Mouse (Mus musculus): ENCODE measurements around the gene Phf8. TPM values are rescaled to one million over a fixed set of nuclear protein-coding genes. Genes with fewer than 3 reads are reported as not detected.
"Not testable (repeated sequence)": the region's sequence is repeated elsewhere in the genome, so short reads cannot be mapped to it uniquely, and the experiment has no call there.

The Phf8 gene
- 26.1 and 27.4 TPM in 2 replicates for polyA plus RNA-seq (2016; fragmentation: Nextera tagmentation; extraction: Ambion mirVana)

- H3K9me3 ChIP-seq: no peaks in the 10 kb centered on the region; the same call in 1 of the 2 replicates
- H3K36me3 ChIP-seq (replicated peaks): peaks cover 7% of the 10 kb centered on the region; the same call in 1 of the 2 replicates
- peak within 1 kb of the TSS; percentile 94 for H3K27ac ChIP-seq
- 17% methylated on average over 68 of the region's 68 CpGs for WGBS
- H3K4me3 ChIP-seq: peak within 1 kb of the TSS; percentile 64
- H3K4me1 ChIP-seq: peaks cover 8% of the 10 kb centered on the region
- peaks cover 30% of the 10 kb centered on the region for H3K27me3 ChIP-seq (ENCODE audit: poor library complexity, severe bottlenecking)
- peak; percentile 88 for DNase-seq (ENCODE audit: extremely low spot score, low spot score)
Measured at GRCm38 (mm10) chrX:151520458-151521322, at the start of gene Phf8. Gene Phf8, plus strand, starts transcription at chrX:151520672.

DNA sequence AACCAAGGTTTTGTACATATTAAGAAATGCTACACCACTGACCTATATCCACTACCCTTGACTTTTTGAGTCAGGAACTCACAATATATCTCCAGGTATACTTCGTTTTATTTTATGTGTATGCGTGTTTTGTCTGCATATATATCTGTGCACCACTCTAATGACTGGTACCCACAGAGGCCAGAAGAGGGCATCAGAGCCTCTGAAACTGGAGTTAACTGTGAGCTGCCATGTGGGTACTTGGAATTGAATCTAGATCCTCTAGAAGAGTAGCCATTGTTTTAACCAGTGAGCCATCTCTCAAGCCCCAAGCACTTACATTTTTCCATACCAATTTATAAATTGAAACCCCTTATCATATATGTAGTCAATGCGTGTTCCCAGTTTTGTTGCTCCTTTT, 32.3 kb upstream of the Phf8 start:
- no peak overlapping the region for H3K4me3 ChIP-seq
- H3K27ac ChIP-seq: no peak overlapping the region
- H3K27me3 ChIP-seq (ENCODE audit: poor library complexity, severe bottlenecking): no peaks in the 10 kb centered on the region
- DNase-seq (ENCODE audit: extremely low spot score, low spot score): no peak
- WGBS: 85% methylated on average over 3 of the region's 3 CpGs
- H3K36me3 ChIP-seq (replicated peaks): no peaks in the 10 kb centered on the region
- H3K9me3 ChIP-seq: no peaks in the 10 kb centered on the region
- H3K4me1 ChIP-seq: no peaks in the 10 kb centered on the region

- H3K4me1 ChIP-seq: not testable (repeated sequence)
- 87% methylated on average over 4 of the region's 4 CpGs for WGBS
Measured at GRCm38 (mm10) chrX:151493269-151493668, 27.2 kb upstream of the Phf8 start.

DNA sequence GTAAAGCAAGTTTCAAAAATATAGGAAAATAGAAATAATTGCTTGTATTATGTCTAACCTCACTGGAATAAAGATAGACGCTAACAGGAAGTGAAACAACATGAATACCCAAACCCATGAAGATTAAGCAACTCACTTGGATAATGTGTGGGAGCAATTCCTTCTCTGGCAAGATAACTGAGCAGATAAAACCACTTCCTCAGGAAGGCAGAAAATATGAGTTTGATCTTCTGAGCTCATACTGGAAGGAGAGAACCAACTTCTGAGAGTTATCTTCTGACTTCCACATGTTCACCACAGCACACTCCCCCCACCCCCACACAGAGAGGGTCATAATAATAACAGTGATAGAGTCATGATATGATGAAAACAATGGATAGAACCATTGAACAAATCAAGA, 23.9 kb upstream of the Phf8 start:
- Histone ChIP-seq H3K27me3 (ENCODE audit: poor library complexity, severe bottlenecking) (no peaks in the 10 kb centered on the region), H3K4me1 (no peaks in the 10 kb centered on the region), H3K4me3 (no peak overlapping the region), H3K36me3 (replicated peaks) (no peaks in the 10 kb centered on the region), H3K9me3 (no peaks in the 10 kb centered on the region; the same call in 1 of the 2 replicates), H3K27ac (no peak overlapping the region)
- no peak for DNase-seq (ENCODE audit: extremely low spot score, low spot score)
- WGBS: 89% methylated on average over 1 of the region's 1 CpGs

More at GRCm38 (mm10) chrX:151493269-151493668, 27.2 kb upstream of the Phf8 start:
- not testable (repeated sequence) for H3K27me3 ChIP-seq (ENCODE audit: poor library complexity, severe bottlenecking); H3K9me3 ChIP-seq; H3K4me3 ChIP-seq; DNase-seq (ENCODE audit: extremely low spot score, low spot score); H3K36me3 ChIP-seq (replicated peaks); H3K27ac ChIP-seq

- no peak overlapping the region for H3K27ac ChIP-seq
- no peak overlapping the region for H3K4me3 ChIP-seq
- no peak for DNase-seq (ENCODE audit: extremely low spot score, low spot score)
- peaks cover 14% of the 10 kb centered on the region for H3K27me3 ChIP-seq (ENCODE audit: poor library complexity, severe bottlenecking)
- no peaks in the 10 kb centered on the region for H3K4me1 ChIP-seq
- no peaks in the 10 kb centered on the region for H3K36me3 ChIP-seq (replicated peaks)
- no peaks in the 10 kb centered on the region for H3K9me3 ChIP-seq
Measured at GRCm38 (mm10) chrX:151508536-151508935, 11.9 kb upstream of the Phf8 start.

DNA sequence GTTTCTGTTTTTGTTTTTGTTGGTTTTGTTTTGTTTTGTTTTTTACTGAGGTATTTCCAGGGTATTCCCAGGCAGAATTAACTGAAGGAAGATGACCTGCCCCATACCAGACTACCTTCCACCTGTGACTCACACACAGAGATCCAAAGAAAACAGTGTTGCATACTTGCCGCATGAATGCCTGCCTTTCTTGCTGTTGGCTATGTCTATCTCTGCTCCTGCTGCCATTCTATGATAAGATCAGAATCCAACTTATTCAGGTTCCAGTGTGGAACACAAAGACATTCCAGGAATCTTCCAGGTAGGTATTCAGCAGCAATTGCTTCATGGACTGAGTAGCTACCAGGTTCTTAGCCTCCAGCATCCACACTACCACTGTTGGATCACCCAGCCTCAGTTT, 10.6 kb upstream of the Phf8 start:
- Histone ChIP-seq H3K27ac (no peak overlapping the region), H3K27me3 (ENCODE audit: poor library complexity, severe bottlenecking) (peaks cover 23% of the 10 kb centered on the region), H3K4me1 (no peaks in the 10 kb centered on the region), H3K4me3 (no peak overlapping the region), H3K9me3 (no peaks in the 10 kb centered on the region), H3K36me3 (replicated peaks) (no peaks in the 10 kb centered on the region)
- no peak for DNase-seq (ENCODE audit: extremely low spot score, low spot score)
- whole genome bisulfite sequencing: 96% methylated on average over 1 of the region's 1 CpGs

DNA sequence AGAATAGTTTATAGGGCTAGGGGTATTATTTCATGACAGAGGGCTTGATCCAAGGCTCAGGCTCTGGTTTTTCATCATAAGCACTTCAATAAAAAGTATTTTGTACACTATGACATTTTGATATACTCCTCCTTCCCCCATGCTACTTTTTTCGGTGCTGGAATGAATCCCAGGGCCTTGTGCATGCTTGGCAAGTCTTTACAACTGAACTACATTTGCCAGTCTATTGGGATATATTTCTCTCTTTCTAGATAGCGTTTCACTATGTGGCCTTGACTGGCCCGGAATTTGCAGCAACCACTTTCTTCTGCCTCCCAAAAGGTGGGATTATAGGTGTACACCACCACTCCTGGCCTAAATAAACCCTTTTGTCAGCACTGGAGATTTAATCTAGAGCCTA, 7.4 kb upstream of the Phf8 start:
- Histone ChIP-seq H3K27me3 (ENCODE audit: poor library complexity, severe bottlenecking) (peaks cover 26% of the 10 kb centered on the region), H3K4me3 (no peak overlapping the region), H3K4me1 (no peaks in the 10 kb centered on the region), H3K9me3 (no peaks in the 10 kb centered on the region), H3K27ac (no peak overlapping the region), H3K36me3 (replicated peaks) (no peaks in the 10 kb centered on the region)
- no peak for DNase-seq (ENCODE audit: extremely low spot score, low spot score)
- 89% methylated on average over 3 of the region's 3 CpGs for WGBS

GRCm38 (mm10) chrX:151513694-151514093, 6.8 kb upstream of the Phf8 start:
- no peak for DNase-seq (ENCODE audit: extremely low spot score, low spot score)
- Histone ChIP-seq H3K27me3 (ENCODE audit: poor library complexity, severe bottlenecking) (peaks cover 30% of the 10 kb centered on the region), H3K4me1 (no peaks in the 10 kb centered on the region), H3K27ac (no peak overlapping the region), H3K4me3 (no peak overlapping the region), H3K36me3 (replicated peaks) (no peaks in the 10 kb centered on the region), H3K9me3 (no peaks in the 10 kb centered on the region)
- WGBS: 94% methylated on average over 2 of the region's 2 CpGs

DNA sequence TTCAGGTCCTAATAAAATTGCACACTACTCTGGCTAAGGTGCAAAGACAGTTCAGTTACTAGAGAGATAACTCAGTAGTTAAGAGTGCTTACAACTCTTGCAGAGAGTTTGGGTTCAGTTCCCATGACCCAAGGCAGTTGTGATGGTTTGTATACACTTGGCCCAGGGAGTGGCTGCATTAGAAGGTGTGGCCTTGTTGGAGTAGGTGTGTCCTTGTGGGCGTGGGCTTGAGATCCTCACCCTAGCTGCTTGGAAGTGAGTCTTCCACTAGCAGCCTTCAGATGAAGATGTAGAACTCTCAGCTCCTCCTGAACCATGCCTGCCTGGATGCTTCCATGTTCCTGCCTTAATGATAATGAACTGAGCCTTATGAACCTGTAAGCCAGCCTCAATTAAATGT, 2.3 kb upstream of the Phf8 start:
- Histone ChIP-seq H3K4me1 (peaks cover 8% of the 10 kb centered on the region), H3K4me3 (no peak overlapping the region), H3K36me3 (replicated peaks) (no peaks in the 10 kb centered on the region), H3K27ac (no peak overlapping the region), H3K9me3 (no peaks in the 10 kb centered on the region; the same call in 1 of the 2 replicates), H3K27me3 (ENCODE audit: poor library complexity, severe bottlenecking) (peaks cover 44% of the 10 kb centered on the region)
- DNase-seq (ENCODE audit: extremely low spot score, low spot score): no peak
- WGBS: 58% methylated on average over 1 of the region's 1 CpGs

GRCm38 (mm10) chrX:151520127-151520457, 380 bp upstream of the Phf8 start:
- DNase-seq (ENCODE audit: extremely low spot score, low spot score): no peak
- Histone ChIP-seq H3K36me3 (replicated peaks) (peaks cover 7% of the 10 kb centered on the region; the same call in 1 of the 2 replicates), H3K9me3 (no peaks in the 10 kb centered on the region; the same call in 1 of the 2 replicates), H3K27ac (peak overlapping the region; percentile 94), H3K27me3 (ENCODE audit: poor library complexity, severe bottlenecking) (peaks cover 32% of the 10 kb centered on the region), H3K4me1 (peaks cover 8% of the 10 kb centered on the region), H3K4me3 (peak overlapping the region; percentile 64)
- 10% methylated on average over 17 of the region's 17 CpGs for WGBS

DNA sequence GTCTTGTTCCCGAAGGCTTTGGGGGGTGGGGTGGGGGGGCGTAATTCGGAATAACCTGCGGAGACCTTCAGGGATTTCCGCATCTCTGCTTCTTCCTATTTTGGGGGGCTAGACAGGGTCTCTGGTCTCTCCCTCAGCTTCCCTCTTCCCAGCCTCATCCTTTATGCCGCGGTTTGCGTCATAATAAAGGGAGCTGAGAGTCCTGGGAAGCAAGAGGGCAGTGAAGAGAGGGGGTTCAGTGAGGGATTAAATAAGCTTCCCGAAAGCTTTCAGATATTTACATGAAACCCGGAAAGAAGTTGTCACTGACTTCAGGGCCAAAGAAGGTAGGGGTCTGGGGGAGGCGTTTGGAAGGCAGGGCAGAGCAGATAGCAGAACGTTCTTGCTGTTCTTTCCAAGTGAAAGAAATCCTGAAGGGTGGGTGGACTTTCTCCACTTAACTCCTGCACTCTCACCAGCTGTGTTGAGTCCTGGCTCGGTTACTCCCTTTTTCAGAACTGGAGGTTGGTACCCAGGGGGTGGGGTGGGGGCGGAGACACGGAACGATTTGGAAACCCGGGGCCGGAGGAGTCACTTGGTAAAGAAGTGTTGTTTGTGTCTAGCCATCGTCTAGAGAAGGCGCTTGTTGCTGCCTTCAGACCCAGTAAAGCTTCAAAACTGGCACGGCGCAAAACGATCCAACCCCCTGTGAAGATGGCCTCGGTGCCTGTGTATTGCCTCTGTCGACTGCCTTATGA, 1.5 kb downstream of the Phf8 start:
- WGBS: 22% methylated on average over 25 of the region's 25 CpGs
- Histone ChIP-seq H3K36me3 (replicated peaks) (peaks cover 11% of the 10 kb centered on the region), H3K27me3 (ENCODE audit: poor library complexity, severe bottlenecking) (peaks cover 30% of the 10 kb centered on the region), H3K27ac (peak overlapping the region; percentile 94), H3K9me3 (no peaks in the 10 kb centered on the region; the same call in 1 of the 2 replicates), H3K4me1 (peaks cover 8% of the 10 kb centered on the region), H3K4me3 (peak overlapping the region; percentile 64)
- DNase-seq (ENCODE audit: extremely low spot score, low spot score): peak; percentile 15

DNA sequence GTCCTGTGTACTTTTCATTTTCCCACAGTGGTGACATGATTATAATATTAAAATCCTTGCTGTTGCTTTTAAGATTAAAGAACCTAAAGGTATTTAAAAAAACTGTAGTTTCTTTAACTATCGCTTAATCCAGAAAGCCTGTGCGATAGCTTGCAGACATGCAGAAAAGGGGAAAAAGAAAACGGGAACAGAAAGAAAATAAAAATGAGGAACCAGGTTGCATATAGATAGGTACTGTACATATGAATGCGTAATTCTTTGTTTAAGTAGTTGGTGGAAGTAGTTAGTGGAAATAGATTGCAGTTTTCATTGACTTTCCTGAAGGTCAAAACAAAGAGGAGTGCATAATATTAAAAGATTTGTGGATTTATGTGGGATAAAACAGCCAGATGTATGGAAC, 32.9 kb downstream of the Phf8 start:
- 95% methylated on average over 4 of the region's 4 CpGs for WGBS
- Histone ChIP-seq H3K27me3 (ENCODE audit: poor library complexity, severe bottlenecking) (peaks cover 14% of the 10 kb centered on the region; the same call in 1 of the 2 replicates), H3K36me3 (replicated peaks) (peaks cover 28% of the 10 kb centered on the region), H3K27ac (no peak overlapping the region), H3K4me3 (no peak overlapping the region), H3K9me3 (no peaks in the 10 kb centered on the region), H3K4me1 (no peaks in the 10 kb centered on the region)
- DNase-seq (ENCODE audit: extremely low spot score, low spot score): no peak

DNA sequence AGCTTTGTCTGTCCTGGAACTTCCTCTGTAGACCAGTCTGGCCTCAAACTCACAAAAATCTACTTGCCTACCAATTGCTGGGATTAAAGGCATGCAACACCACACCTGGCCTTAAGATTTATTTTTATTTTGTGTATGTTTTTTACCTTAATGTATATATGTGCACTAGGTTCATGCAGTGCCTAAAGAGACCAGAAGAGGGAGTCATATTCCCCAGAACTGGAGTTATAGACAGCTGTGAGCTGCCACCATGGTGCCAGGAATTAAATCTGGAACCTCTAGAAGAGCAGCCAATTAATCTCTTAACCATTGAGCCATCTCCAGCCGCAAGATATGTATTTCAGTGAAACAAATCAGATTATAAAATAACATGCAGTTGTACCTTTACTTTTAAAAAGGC, 54.7 kb downstream of the Phf8 start:
- 94% methylated on average over 1 of the region's 1 CpGs for WGBS
- H3K36me3 ChIP-seq (replicated peaks): peaks cover 28% of the 10 kb centered on the region
- no peaks in the 10 kb centered on the region for H3K4me1 ChIP-seq
- no peak overlapping the region for H3K27ac ChIP-seq
- peaks cover 5% of the 10 kb centered on the region; the same call in 1 of the 2 replicates for H3K27me3 ChIP-seq (ENCODE audit: poor library complexity, severe bottlenecking)
- no peak overlapping the region for H3K4me3 ChIP-seq
- DNase-seq (ENCODE audit: extremely low spot score, low spot score): no peak
- no peaks in the 10 kb centered on the region for H3K9me3 ChIP-seq

All from forebrain, embryonic 10.5 days (tissue).